Mouse (Mus musculus) bone marrow macrophage, adult 2 months (primary cell): ENCODE results near the gene Serpina3c. TPM values are rescaled to one million over a fixed set of nuclear protein-coding genes. Genes with fewer than 3 reads are reported as not detected.

Experiments used
- H3K27ac ChIP-seq: 2 replicates; pipeline ENCODE4 v1.5.1; 2012; ENCODE audit warnings: low read depth, low read length; ENCODE audit not compliant: insufficient read depth
- H3K4me1 ChIP-seq: 2 replicates; pipeline ENCODE4 v1.6.1; 2012; ENCODE audit warnings: low read length; ENCODE audit not compliant: control insufficient read depth, insufficient read depth
- H3K4me3 ChIP-seq: 2 replicates; pipeline ENCODE4 v1.5.1; 2012; ENCODE audit warnings: mild to moderate bottlenecking, low read length, moderate library complexity; ENCODE audit not compliant: insufficient read depth
- CTCF ChIP-seq: IDR thresholded peaks from 2 replicates; pipeline ENCODE4 v1.5.1; 2012; ENCODE audit warnings: low read depth, mild to moderate bottlenecking, low read length, moderate library complexity
- POLR2A ChIP-seq: IDR thresholded peaks from 2 replicates; pipeline ENCODE4 v1.6.1; 2012; ENCODE audit warnings: mild to moderate bottlenecking, low read depth, low read length, borderline replicate concordance
- polyA plus RNA-seq: library from polyadenylated mRNA; stranded (reverse); fragments of >200 nt; gene quantifications from 2 replicates; pipeline ENCODE4 v1.2.4, GENCODE M21; 2012; ENCODE audit not compliant: missing spikeins, insufficient read depth, insufficient read length

The Serpina3c gene
- polyA plus RNA-seq: not detected in 2 replicates

DNA sequence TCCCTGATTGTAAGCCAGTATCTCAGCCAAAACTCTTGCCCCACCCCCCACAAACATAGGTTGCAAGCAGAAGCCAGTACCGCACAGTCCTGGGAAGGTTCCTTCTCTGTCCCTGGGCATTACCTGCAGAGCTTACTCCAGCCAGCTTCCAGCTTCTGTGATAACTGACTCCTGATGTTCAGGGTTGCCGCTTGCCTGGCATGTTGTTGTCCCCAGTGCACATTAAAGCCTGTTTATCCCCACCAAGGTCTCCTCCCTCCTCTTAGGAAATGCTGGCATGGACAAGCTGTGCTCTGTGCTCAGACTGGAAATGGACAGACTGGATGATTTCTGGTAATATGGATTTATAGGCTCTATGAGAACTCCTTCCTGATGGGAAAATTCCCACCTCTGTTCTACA lies at the start of gene Serpina3c:
Gene Serpina3c (minus strand): TSS at position 215 of the 400 bp plus-strand sequence.
- TF ChIP-seq CTCF (no peak), POLR2A (no peak)
- Histone ChIP-seq H3K27ac (no peak within 1 kb of the TSS), H3K4me3 (no peak within 1 kb of the TSS), H3K4me1 (no peaks in the 10 kb centered on the region)

GRCm38 (mm10) chr12:104190852-104191251 lies 37.2 kb upstream of the Serpina3c start:
- H3K4me3 ChIP-seq: no peak overlapping the region
- peaks cover 14% of the 10 kb centered on the region for H3K4me1 ChIP-seq
- TF ChIP-seq POLR2A (no peak), CTCF (no peak)

GRCm38 (mm10) chr12:104189246-104189645 lies 35.6 kb upstream of the Serpina3c start:
- peaks cover 21% of the 10 kb centered on the region for H3K4me1 ChIP-seq
- no peak overlapping the region for H3K27ac ChIP-seq
- TF ChIP-seq CTCF (no peak), POLR2A (no peak)
- H3K4me3 ChIP-seq: no peak overlapping the region

More at GRCm38 (mm10) chr12:104190852-104191251, 37.2 kb upstream of the Serpina3c start:
- H3K27ac ChIP-seq: no peak overlapping the region

DNA sequence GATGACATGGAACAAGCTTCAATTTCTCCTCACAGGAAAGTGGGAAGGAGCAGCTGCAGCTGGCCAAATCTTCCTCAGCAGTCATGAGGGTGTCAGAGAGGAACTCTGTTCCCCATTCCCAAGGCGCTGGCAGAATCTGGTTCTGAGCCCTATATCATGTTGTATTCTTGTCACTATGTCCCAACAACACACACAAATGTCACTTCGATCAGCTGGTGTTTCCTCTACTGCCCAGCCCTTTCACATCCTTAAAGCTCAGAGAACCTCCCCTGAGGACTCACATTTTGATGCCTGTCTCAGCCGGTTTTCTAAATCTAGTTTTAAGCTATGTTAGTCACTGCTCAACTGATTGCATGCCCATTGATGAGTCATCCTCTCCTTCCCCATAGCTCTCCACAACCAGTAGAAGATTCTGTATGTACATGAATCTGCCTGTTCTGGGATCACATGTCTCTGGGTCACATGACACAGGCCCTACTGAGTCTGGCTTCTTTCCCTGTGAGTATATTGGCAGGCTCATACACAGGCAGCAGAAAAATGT lies 32.4 kb upstream of the Serpina3c start:
- peak overlapping the region; percentile 86 for H3K27ac ChIP-seq
- no peak for TF ChIP-seq POLR2A

GRCm38 (mm10) chr12:104185046-104185445 lies 31.4 kb upstream of the Serpina3c start:
- peaks cover 21% of the 10 kb centered on the region for H3K4me1 ChIP-seq
- no peak overlapping the region for H3K27ac ChIP-seq
- TF ChIP-seq POLR2A (no peak), CTCF (no peak)
- no peak overlapping the region for H3K4me3 ChIP-seq

More for the DNA sequence above, 32.4 kb upstream of the Serpina3c start:
- peaks cover 21% of the 10 kb centered on the region for H3K4me1 ChIP-seq
- H3K4me3 ChIP-seq: no peak overlapping the region

DNA sequence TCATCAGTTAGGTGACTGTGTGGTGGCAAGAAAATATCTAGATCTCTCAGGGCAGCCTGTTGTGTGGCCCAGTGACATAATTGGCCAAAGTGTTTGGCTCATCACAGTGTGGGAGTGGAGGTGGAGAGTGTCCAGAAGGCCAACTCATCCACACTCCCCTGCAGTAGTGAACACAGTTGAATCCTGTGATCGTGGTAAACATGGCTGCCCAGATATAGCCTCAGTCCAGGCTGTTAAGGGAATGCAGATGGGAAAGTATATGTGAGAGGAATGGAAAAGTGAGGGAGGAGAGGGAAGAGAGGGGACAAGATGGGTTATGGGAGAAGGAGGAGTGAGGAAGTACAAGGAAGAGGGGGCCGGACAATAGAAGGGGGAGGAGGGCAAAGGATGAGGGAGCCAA lies 25.3 kb upstream of the Serpina3c start:
- Histone ChIP-seq H3K4me3 (no peak overlapping the region), H3K4me1 (peaks cover 17% of the 10 kb centered on the region)
- TF ChIP-seq POLR2A (no peak), CTCF (no peak)

GRCm38 (mm10) chr12:104178577-104178976 lies 24.9 kb upstream of the Serpina3c start:
- TF ChIP-seq POLR2A (no peak), CTCF (no peak)
- Histone ChIP-seq H3K4me3 (no peak overlapping the region), H3K4me1 (peaks cover 20% of the 10 kb centered on the region), H3K27ac (no peak overlapping the region)

More for the DNA sequence above, 25.3 kb upstream of the Serpina3c start:
- no peak overlapping the region for H3K27ac ChIP-seq

GRCm38 (mm10) chr12:104175636-104176035 lies 22.0 kb upstream of the Serpina3c start:
- Histone ChIP-seq H3K4me3 (no peak overlapping the region), H3K4me1 (peaks cover 21% of the 10 kb centered on the region), H3K27ac (no peak overlapping the region)
- no peak for TF ChIP-seq CTCF
- TF ChIP-seq POLR2A: no peak

DNA sequence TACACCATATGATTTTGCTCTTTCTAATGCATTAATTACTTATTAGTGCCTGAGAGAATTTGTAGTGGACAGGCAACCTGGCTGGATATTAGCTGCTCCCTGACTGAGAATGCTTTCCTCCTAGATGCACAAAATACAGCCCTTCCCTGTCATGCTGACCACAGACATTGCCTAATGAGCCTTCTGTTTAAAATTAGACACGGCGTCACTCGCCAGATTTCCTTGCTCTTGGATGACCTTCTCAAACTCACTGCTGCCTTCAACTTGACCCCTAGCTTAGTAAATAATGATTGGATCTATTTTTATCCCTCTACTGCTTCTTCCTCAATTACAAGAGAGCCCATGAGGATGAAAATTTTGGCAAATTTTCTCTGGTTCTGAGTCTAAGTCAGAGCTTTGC lies 21.1 kb upstream of the Serpina3c start:
- TF ChIP-seq CTCF: no peak
- Histone ChIP-seq H3K27ac (no peak overlapping the region), H3K4me3 (no peak overlapping the region), H3K4me1 (peaks cover 21% of the 10 kb centered on the region)

- Histone ChIP-seq H3K27ac (no peak overlapping the region), H3K4me1 (no peaks in the 10 kb centered on the region), H3K4me3 (no peak overlapping the region)
- TF ChIP-seq CTCF: no peak
- TF ChIP-seq POLR2A: no peak
These were observed 527 bp downstream of the Serpina3c start for GRCm38 (mm10) chr12:104153041-104153645.

- H3K27ac ChIP-seq: no peak overlapping the region
- H3K4me3 ChIP-seq: no peak overlapping the region
- H3K4me1 ChIP-seq: no peaks in the 10 kb centered on the region
- TF ChIP-seq CTCF: no peak
- TF ChIP-seq POLR2A: no peak
These were observed 1.7 kb downstream of the Serpina3c start for GRCm38 (mm10) chr12:104151989-104152388.

GRCm38 (mm10) chr12:104145571-104145970 lies 8.1 kb downstream of the Serpina3c start:
- Histone ChIP-seq H3K4me3 (no peak overlapping the region), H3K4me1 (no peaks in the 10 kb centered on the region), H3K27ac (no peak overlapping the region)
- TF ChIP-seq CTCF: no peak
- TF ChIP-seq POLR2A: no peak
